ENCODE assay signal across 9 mouse cellular contexts in the genomic region with DNA sequence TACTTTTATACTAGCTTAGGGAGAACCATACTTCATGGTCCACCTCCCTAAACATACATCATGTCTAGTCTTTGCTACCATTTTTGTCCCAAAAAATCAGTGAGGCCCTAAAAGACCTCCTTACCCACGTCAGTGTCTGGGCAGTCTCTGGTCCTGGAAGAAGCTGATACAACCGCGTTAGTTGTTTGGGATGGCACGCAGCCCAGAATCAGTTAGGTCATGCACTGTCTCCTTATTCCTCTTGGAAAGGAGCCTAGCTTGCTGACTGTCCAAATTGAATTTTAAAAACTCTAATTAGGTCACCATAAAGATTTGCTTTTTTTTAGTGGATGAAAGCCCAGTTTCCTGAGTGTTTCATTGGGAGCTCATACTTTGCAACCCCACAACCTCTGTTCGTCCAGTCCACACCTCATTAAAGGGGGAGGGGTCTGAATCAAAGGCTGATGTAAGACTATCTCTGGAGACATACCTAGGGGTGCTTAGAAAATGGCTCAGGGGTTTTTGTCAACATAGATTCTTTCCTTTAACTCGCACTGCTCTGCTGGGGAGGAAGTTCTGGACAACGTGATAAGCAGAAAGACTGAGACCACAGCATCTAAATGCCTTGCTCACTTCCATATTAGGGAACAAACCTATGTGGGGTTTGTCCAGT.
DNase-seq lines count a peak whose midpoint lies in the region; ATAC-seq lines count a peak whose summit lies in the region.
"Had no signal": no experiment of that assay in that cellular context is flagged by ENCODE, and none has a peak within 500 bp of the region (broad histone marks: within the 10 kb centered on the region; RNA-seq: fewer than 3 reads in every experiment).

No protein-coding gene starts in this region.

- no peaks in the 10 kb centered on the region for H3K27me3 ChIP-seq in heart, embryonic 10.5 days (ENCODE audit: insufficient read depth, poor library complexity, severe bottlenecking)
- H3K27me3 ChIP-seq in heart, embryonic 14.5 days (ENCODE audit: control insufficient read depth, insufficient read depth, low read length), result no peaks in the 10 kb centered on the region
- no peaks in the 10 kb centered on the region for H3K27me3 ChIP-seq in liver, embryonic 12.5 days (replicated peaks)
- H3K27me3 ChIP-seq: liver, embryonic 13.5 days had no signal

- H3K4me2 ChIP-seq in heart, embryonic 14.5 days (ENCODE audit: low read length), result no peak overlapping the region
- no peak overlapping the region for H3K4me2 ChIP-seq in liver, embryonic 12.5 days
- H3K4me2 ChIP-seq: liver, embryonic 13.5 days had no signal

- peak; percentile 93 for DNase-seq in heart, adult 11 months
- DNase-seq in heart, embryonic 10.5 days (ENCODE audit: low spot score), result no peak
- peak; percentile 67 for DNase-seq in MN1 (ENCODE audit: low spot score)
- DNase-seq in cerebellum, adult 9-11 months, result peak; percentile 92
- DNase-seq in urinary bladder, postnatal 4 days (ENCODE audit: low spot score in 2 of 2), result peak; percentile 50 to 69
- DNase-seq in thymus, postnatal 10 days (ENCODE audit: low spot score in 2 of 2), result no peak
- DNase-seq: liver, embryonic 13.5 days had no signal

- no peaks in the 10 kb centered on the region for H3K36me3 ChIP-seq in heart, embryonic 10.5 days
- no peaks in the 10 kb centered on the region for H3K36me3 ChIP-seq in heart, embryonic 14.5 days (ENCODE audit: control insufficient read depth, insufficient read depth, low read length)
- no peaks in the 10 kb centered on the region for H3K36me3 ChIP-seq in liver, embryonic 12.5 days
- H3K36me3 ChIP-seq: liver, embryonic 13.5 days had no signal

- 48% methylated on average over 7 of the region's 7 CpGs for WGBS in heart, embryonic 10.5 days
- WGBS in heart, embryonic 14.5 days, result 38% methylated on average over 7 of the region's 7 CpGs
- 29% methylated on average over 7 of the region's 7 CpGs for WGBS in liver, embryonic 12.5 days (ENCODE audit: insufficient replicate concordance)

- no peak overlapping the region for H3K4me3 ChIP-seq in heart, embryonic 10.5 days
- no peak overlapping the region for H3K4me3 ChIP-seq in heart, embryonic 14.5 days (ENCODE audit: control insufficient read depth in 1 of 2, insufficient read depth in 1 of 2, low read depth in 1 of 2, low read length in 2 of 2)
- no peak overlapping the region for H3K4me3 ChIP-seq in liver, embryonic 12.5 days
- H3K4me3 ChIP-seq: liver, embryonic 13.5 days had no signal

- H3K9me3 ChIP-seq in heart, embryonic 10.5 days, result no peaks in the 10 kb centered on the region
- H3K9me3 ChIP-seq in heart, embryonic 14.5 days (ENCODE audit: control insufficient read depth, low read length), result no peaks in the 10 kb centered on the region
- no peaks in the 10 kb centered on the region for H3K9me3 ChIP-seq in liver, embryonic 12.5 days (replicated peaks)
- H3K9me3 ChIP-seq: liver, embryonic 13.5 days had no signal

- peak; percentile 73 for ATAC-seq in heart, embryonic 14.5 days (ENCODE audit: insufficient number of reproducible peaks, insufficient read depth, low FRiP score, low read depth)
- peak; percentile 40; the same call in 1 of the 2 replicates for ATAC-seq in liver, embryonic 12.5 days

- no peaks in the 10 kb centered on the region for H3K4me1 ChIP-seq in heart, embryonic 10.5 days
- H3K4me1 ChIP-seq in heart, embryonic 14.5 days (ENCODE audit: control insufficient read depth in 2 of 2, insufficient read depth in 2 of 2, low read length in 2 of 2), result no peaks in the 10 kb centered on the region; a peak in 1 of 4 replicates
- H3K4me1 ChIP-seq in liver, embryonic 12.5 days, result no peaks in the 10 kb centered on the region
- H3K4me1 ChIP-seq: liver, embryonic 13.5 days had no signal

- no peak overlapping the region for H3K9ac ChIP-seq in heart, embryonic 14.5 days (ENCODE audit: low read length)
- H3K9ac ChIP-seq in liver, embryonic 12.5 days, result no peak overlapping the region
- H3K9ac ChIP-seq: liver, embryonic 13.5 days had no signal

- no peak overlapping the region for H3K27ac ChIP-seq in heart, embryonic 10.5 days
- H3K27ac ChIP-seq in heart, embryonic 14.5 days (replicated peaks in 1 of 2; ENCODE audit: control insufficient read depth in 1 of 2, insufficient read depth in 1 of 2, low read depth in 2 of 2, low read length in 2 of 2), result peak overlapping the region in 1 of 2 experiments; percentile 34; a peak in 2 of 4 replicates
- no peak overlapping the region for H3K27ac ChIP-seq in liver, embryonic 12.5 days
- H3K27ac ChIP-seq: liver, embryonic 13.5 days had no signal

Comparison
In these comparisons a context has a peak if more than half of its experiments do, and no peak if none do; other contexts are left out.
1. DNase-seq: peak in heart, adult 11 months (single experiment), MN1 (single experiment), cerebellum, adult 9-11 months (single experiment) and urinary bladder, postnatal 4 days (2 of 2); none in heart, embryonic 10.5 days (single experiment) and thymus, postnatal 10 days (0 of 2).